Mouse (Mus musculus) kidney, postnatal 36 days (tissue): ENCODE results near the gene Vip.

Experiments used
- DNase-seq, 2 experiments: peaks; one replicate each; pipeline ENCODE4 v3.0.0; 2021 to 2022; ENCODE audit warnings: mixed read lengths in 2 of 2

Vip gene

GRCm38 (mm10) chr10:5639112-5639511 is at the start of gene Vip:
TSS of gene Vip (plus strand) at chr10:5639218.
- DNase-seq = peak in 1 of 2 experiments; percentile 46

- DNase-seq = peak; percentile 19 to 34
Observed at GRCm38 (mm10) chr10:5591061-5591460, 48.0 kb upstream of the Vip start.

DNA sequence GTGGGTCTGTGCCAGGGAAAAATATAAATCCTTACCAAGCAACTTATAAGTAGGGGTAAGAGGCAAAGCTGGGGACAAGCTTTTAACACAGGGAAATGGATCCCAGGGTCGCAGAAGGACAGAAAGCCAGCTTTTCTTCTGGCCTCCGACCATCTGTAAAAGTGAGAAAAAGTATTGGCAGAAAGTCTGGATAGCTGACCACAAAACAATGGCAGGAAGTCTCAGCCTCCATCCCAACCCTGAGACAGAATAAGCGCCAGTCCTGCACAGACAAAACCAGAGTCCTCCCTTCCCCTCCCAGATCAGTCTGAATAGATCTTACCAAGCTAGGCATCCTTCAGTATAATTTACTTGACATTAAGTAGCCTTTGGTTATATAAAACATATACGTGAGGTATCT is 47.0 kb upstream of the Vip start:
- peak; percentile 33 to 49 for DNase-seq

DNA sequence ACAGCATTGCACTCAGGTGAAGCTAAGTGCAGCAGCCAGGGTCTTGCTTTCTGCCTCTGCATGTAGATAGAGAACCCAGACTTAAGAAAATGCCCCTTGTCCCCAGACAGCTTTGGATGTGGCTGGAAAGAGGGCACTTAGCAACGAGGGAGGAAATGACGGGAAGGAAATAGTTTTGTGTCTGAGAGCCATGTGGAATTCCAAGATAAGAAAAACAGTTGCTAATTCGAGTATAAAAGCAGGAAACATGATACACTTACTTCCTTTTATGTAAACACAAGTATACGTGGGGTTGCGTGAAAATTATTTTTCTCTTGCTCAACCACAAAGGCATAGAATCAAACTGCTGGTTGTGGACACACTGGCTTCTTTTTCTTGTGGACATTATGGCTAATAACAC is 45.6 kb upstream of the Vip start, which contains the start of gene Myct1:
Myct1 (plus strand) TSS at position 312 of the 400 bp plus-strand sequence.
- peak; percentile 17 to 30 for DNase-seq

- peak in 1 of 2 experiments; percentile 15 for DNase-seq
Observed at GRCm38 (mm10) chr10:5594457-5594856, 44.6 kb upstream of the Vip start.

- no peak for DNase-seq
Observed at GRCm38 (mm10) chr10:5596559-5596958, 42.5 kb upstream of the Vip start.

DNA sequence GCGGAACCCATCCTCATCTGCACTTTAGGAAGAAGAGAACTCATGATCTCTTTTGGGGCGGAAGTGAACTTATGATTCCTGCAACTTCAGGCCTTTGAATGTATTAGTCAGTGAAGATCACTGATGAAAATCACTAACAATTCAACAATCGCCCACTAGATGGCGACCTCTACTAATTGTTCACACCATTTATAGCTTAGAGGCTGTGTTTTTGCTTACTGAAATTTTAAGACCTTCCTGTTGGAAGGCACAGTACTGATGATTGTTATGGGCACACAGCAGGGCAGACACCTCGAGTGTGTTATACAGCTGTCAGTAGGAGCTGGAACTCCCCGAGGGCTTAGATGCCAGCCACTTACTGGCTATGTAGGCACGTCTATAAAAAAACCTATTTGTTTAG is 38.9 kb upstream of the Vip start:
- peak; percentile 62 to 82 for DNase-seq

- DNase-seq = peak; percentile 36
Observed at GRCm38 (mm10) chr10:5603512-5603911, 35.5 kb upstream of the Vip start.

GRCm38 (mm10) chr10:5604371-5604770 is 34.6 kb upstream of the Vip start:
- peak; percentile 44 for DNase-seq

- peak in 1 of 2 experiments; percentile 25 for DNase-seq
Observed at GRCm38 (mm10) chr10:5608874-5609273, 30.1 kb upstream of the Vip start.

DNA sequence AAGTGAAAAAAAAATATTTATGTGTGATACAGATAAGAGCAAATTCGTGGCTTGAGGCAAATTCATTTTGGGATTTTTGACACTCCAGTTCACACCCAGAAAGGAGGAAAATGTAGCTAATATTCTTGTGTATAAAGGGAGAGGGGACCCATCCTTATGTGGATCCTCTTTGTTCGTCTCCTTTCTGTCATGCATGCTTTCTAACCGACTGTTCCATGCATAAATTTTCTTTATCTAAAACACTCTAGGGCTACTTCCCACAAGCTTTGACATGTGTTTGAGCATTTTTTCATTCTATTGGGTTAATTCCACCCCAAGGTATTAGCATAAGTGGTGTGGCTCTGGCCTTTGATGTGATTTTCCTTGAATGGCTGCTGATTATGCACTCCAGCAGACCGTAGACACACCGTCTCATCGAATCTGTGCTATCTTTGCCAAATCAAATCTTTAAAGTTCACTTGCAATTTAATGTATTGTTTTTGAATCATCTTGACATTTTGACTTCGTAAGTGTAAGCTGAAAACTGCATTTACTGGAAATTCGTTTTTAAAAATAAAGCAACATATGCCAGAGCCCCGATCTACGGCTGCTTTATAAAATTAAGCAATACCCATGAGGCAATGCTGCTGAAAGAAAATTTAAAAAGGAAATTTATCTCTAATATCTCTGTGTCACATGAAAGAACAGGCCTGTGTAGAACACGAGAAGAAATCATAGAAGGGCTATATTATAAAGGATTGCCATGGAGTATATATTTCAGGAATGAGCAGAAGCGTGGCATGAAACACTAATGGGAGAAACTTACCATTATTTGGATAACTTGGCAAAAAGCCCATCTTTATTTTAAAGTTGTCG is 23.6 kb upstream of the Vip start:
- no peak for DNase-seq

DNA sequence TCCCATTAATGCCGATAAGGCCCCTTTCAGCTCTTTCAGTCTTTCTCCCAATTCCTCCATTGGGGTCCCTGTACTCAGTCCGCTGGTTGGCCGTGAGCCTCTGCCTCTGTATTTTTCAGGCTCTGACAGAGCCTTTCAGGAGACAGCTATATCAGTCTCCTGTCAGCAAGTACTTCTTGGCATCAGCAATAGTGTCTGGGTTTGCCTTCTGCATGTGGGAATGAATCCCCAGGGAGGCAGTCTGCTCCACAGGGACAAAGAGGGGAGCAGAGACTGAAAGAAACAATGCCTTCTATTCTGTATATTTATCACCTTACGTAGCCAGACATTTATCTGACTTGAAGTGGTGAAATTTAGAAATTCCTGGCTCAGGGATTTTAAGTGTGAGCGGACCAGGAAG is 12.8 kb upstream of the Vip start:
- no peak for DNase-seq

DNA sequence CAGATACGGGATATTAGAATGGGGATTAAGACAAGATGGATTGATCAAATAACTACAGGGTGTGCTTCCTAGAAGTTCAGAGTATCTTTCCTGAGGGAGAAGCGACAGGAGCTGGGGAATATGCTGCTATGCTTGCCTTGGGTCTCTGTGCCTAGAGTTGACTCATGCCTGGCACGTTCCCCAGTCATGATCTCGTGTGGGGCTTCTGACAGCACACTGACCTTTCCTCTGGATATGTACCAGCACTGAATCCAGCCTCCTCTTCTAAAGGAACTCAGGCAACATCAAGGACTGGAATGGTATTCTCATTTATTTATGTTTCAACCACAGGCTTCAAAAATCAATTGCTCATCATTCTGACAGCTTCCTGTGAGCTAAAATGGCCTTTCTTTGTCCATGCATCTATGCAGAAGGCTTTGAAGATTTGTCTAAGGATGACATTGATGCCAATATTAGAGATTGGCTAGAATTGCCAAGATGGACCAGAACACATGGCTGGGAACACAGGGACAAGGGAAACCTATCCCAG is 5.3 kb upstream of the Vip start:
- DNase-seq = no peak

DNA sequence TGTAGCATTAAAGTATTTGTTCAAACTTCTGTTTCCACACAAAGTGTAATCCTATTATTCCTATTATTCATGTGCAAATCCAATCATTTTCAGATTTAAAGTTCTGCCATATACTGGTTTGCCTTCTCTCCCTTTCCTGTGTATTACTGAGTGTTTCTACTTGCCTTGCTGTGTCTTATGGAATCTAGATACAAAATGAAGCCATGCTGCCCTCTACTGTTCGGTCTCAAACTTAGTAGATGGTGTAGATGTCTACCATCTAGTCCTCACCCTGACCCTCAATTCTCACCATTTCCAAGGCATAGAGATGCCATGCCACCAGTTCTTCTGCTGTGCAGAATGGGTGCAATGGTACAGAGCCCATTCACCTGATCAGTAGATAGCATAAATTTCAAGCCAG is 4.7 kb upstream of the Vip start:
- peak; percentile 41 to 61 for DNase-seq

- no peak for DNase-seq
Observed at GRCm38 (mm10) chr10:5637322-5637721, 1.7 kb upstream of the Vip start.

DNA sequence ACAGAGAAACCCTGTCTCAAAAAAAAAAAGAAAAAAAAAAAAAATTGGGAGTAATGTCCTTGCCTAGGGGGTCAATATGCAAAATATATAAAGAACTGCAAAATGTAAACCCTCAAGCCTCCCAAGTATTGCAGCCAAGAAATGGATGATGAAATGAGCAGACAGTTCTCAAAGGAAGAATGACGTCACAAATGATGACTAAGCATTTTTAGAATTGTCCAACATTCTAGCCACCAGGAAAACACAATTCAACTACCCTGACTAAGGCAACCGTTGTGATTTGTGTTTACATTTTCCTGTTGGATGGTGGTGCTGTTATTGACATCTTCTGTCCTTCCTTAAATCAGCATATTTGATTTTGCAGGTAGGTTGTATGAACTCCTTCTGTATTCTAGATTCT is 42.3 kb downstream of the Vip start:
- no peak for DNase-seq

DNA sequence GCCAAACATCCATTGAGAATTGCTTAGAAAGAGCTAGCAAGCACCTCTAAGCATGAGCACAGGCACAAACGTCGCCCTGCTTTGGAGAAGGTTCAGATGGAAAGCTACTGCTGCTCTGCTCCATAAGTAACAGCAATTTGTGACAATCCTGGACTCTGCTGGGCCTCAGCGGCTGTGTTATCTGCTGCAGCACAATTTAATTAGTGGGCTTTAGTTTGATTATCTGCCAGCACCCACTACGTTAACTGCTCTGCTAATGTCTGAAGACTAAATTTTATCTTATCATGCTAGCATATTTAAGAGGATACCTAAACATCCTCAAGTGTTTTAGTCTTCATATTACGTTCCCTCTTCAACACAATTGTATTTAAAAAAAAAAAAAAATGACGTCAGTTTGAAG is 46.6 kb downstream of the Vip start:
- no peak for DNase-seq

- DNase-seq = no peak
Observed at GRCm38 (mm10) chr10:5694351-5694750, 55.3 kb downstream of the Vip start.
